Mouse (Mus musculus): ENCODE results near the gene Rara. TPM values are rescaled to one million over a fixed set of nuclear protein-coding genes. Genes with fewer than 3 reads are reported as not detected.

Rara gene
- total and polyA plus RNA-seq, 3 experiments = 4.5 to 13.7 (median 12.1) TPM

DNA sequence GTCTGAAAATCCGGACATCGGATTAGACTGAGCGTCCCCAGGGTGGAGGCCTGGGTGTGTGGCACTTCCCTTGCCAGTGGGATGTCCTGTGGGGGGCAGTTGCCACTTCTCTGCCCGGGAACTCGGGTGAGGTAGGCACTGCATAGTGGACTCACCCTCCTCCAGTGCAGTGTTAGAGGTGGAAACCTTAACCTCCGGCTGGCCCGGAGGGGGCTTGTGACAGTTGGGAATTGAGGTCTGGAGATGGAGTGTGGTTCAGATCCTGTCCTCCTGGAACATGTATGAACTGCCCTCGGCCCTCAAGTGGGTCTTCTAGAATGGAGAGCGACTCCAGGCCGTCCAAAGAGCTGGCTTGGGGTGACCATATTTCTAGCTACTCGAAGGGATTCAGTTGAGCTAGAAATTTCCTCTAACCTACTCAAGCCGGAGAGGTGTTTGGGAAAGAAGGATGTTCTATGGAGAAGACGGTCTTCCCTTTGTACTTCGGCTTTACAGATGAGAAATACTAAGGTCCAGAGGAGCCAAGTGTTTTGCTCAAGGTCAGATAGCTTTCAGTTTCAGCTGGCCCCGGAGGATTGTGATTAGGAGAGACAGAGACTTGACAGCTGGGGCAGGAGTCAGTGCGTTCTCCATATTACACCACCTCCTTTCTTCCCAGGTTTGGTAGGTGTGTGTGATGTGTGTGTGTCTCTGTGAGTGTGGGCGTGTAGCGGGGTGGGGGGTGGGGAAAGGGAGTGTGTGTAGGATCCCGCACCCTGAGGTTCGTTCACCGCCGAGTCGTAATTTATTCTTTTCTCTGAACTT, 9.2 kb downstream of the Rara start:
- DNase-seq (ENCODE audit: extremely low read depth) = no peak
- no peak overlapping the region for H3K27ac ChIP-seq (ENCODE audit: insufficient read depth, low read depth)
- peaks cover 2% of the 10 kb centered on the region; the same call in 1 of the 2 replicates for H3K79me2 ChIP-seq (replicated peaks; ENCODE audit: control insufficient read depth, extremely low read depth, insufficient read depth, poor library complexity, severe bottlenecking)
- H3K9ac ChIP-seq (ENCODE audit: insufficient read depth, low read depth) = peak overlapping the region; percentile 47; the same call in 1 of the 2 replicates
- peak overlapping the region; percentile 72 to 79 (median 76) for H3K4me3 ChIP-seq (replicated peaks in 1 of 3; ENCODE audit: low read depth in 2 of 3, low read length in 2 of 3, poor library complexity in 1 of 3)
- H3K4me2 ChIP-seq (ENCODE audit: insufficient read depth, low read depth, poor library complexity, severe bottlenecking) = peak overlapping the region; percentile 80
- H3K9me3 ChIP-seq (replicated peaks; ENCODE audit: low read length) = peaks cover 5% of the 10 kb centered on the region
- no peaks in the 10 kb centered on the region for H3K36me3 ChIP-seq (replicated peaks in 1 of 2; ENCODE audit: control insufficient read depth in 1 of 2, insufficient read depth in 1 of 2, low read length in 1 of 2)
- H3K4me1 ChIP-seq (ENCODE audit: control insufficient read depth in 1 of 2, insufficient read depth in 2 of 2) = peaks cover 32 to 62% of the 10 kb centered on the region in 2 experiments
- in situ Hi-C loops (cut with MboI; ENCODE audit: low pct_ligation_motif_present, low pct_unique_long_range_greater_than_20kb, low sequenced_read_pairs) = loop anchor here (5.0 kb wide), 1 partner anchor 35 kb away; no protein-coding TSS in a partner anchor
- H3K27me3 ChIP-seq (replicated peaks) = no peaks in the 10 kb centered on the region
- TF ChIP-seq NRF1 (IDR thresholded peaks at IDR 0.05; ENCODE audit: low read depth, low read length) (no peak), IRF4 (IDR thresholded peaks at IDR 0.05; ENCODE audit: low read depth, low read length) (0 out of 2 replicates have a peak, but pooled peaks have one; percentile 4), BHLHE40 (IDR thresholded peaks at IDR 0.05; ENCODE audit: low read depth, low read length) (no peak), USF1 (IDR thresholded peaks at IDR 0.05; ENCODE audit: low read depth, low read length) (no peak), TCF12 (IDR thresholded peaks at IDR 0.05; ENCODE audit: low read depth, low read length) (no peak), MXI1 (IDR thresholded peaks at IDR 0.05; ENCODE audit: low read depth, low read length) (no peak), SMC3 (IDR thresholded peaks at IDR 0.05; ENCODE audit: low read depth, low read length) (no peak), SIN3A (IDR thresholded peaks at IDR 0.05; ENCODE audit: low read length) (no peak; the same call in none of the 2 replicates), MAZ (IDR thresholded peaks at IDR 0.05; ENCODE audit: low read depth, low read length) (no peak), KAT2A (IDR thresholded peaks at IDR 0.05; ENCODE audit: insufficient replicate concordance, low read length) (no peak), MAX (IDR thresholded peaks at IDR 0.05; ENCODE audit: low read length) (no peak), CHD1 (IDR thresholded peaks at IDR 0.05; ENCODE audit: low read depth, low read length) (0 out of 2 replicates have a peak, but pooled peaks have one; percentile 9), POLR2AphosphoS2 (IDR thresholded peaks at IDR 0.05; ENCODE audit: low read depth, low read length) (no peak), CTCF (conservative IDR thresholded peaks at IDR 0.05 in 1 of 2, IDR thresholded peaks at IDR 0.05 in 1 of 2; ENCODE audit: low read depth in 2 of 2, low read length in 2 of 2) (no peak), CHD2 (IDR thresholded peaks at IDR 0.05; ENCODE audit: low read length) (peak; percentile 69; the same call in 1 of the 2 replicates), ZMIZ1 (IDR thresholded peaks at IDR 0.05; ENCODE audit: low read depth, low read length) (no peak), JUN (IDR thresholded peaks at IDR 0.05; ENCODE audit: insufficient read depth, low read depth, low read length) (no peak), HCFC1 (IDR thresholded peaks at IDR 0.05; ENCODE audit: low read depth, low read length) (no peak), E2F4 (IDR thresholded peaks at IDR 0.05; ENCODE audit: insufficient replicate concordance, low read depth, low read length) (no peak), TBP (conservative IDR thresholded peaks at IDR 0.05; ENCODE audit: low read depth, low read length) (no peak), RAD21 (IDR thresholded peaks at IDR 0.05; ENCODE audit: low read depth, low read length) (no peak), MAFK (IDR thresholded peaks at IDR 0.05; ENCODE audit: insufficient replicate concordance, low read length) (no peak), UBTF (IDR thresholded peaks at IDR 0.05; ENCODE audit: low read depth, low read length) (peak; percentile 43; the same call in 1 of the 2 replicates), GABPA (IDR thresholded peaks at IDR 0.05; ENCODE audit: insufficient replicate concordance, low read depth, low read length) (no peak), ETS1 (conservative IDR thresholded peaks at IDR 0.05; ENCODE audit: low read depth, low read length) (no peak; the same call in 1 of the 2 replicates), ZKSCAN1 (IDR thresholded peaks at IDR 0.05; ENCODE audit: borderline replicate concordance, low read depth, low read length) (no peak), NELFE (IDR thresholded peaks at IDR 0.05; ENCODE audit: low read depth, low read length) (0 out of 2 replicates have a peak, but pooled peaks have one; percentile 10), USF2 (conservative IDR thresholded peaks at IDR 0.05; ENCODE audit: low read depth, low read length) (no peak), PAX5 (IDR thresholded peaks at IDR 0.05; ENCODE audit: low read length) (no peak), ELF1 (IDR thresholded peaks at IDR 0.05; ENCODE audit: low read depth, low read length) (no peak), JUND (conservative IDR thresholded peaks at IDR 0.05; ENCODE audit: low read depth, low read length) (no peak), MEF2A (IDR thresholded peaks at IDR 0.05; ENCODE audit: borderline replicate concordance, low read depth, low read length) (no peak), POLR2A (IDR thresholded peaks at IDR 0.05; ENCODE audit: low read depth, low read length) (no peak), RCOR1 (conservative IDR thresholded peaks at IDR 0.05; ENCODE audit: low read depth, low read length) (no peak), EP300 (IDR thresholded peaks at IDR 0.05; ENCODE audit: low read length) (peak; percentile 22; the same call in 1 of the 2 replicates)
- dilution Hi-C loops (cut with MboI; ENCODE audit: extremely low pct_ligation_motif_present, extremely low pct_unique_long_range_greater_than_20kb, low sequenced_read_pairs) = no loop called here

All from CH12.LX (cell line).